Mouse (Mus musculus): ENCODE measurements around the gene Hs3st3a1. TPM values are rescaled to one million over a fixed set of nuclear protein-coding genes. Genes with fewer than 3 reads are reported as not detected.

Hs3st3a1 gene
- polyA plus RNA-seq, 1 experiment from 2014 or later, result 1.6 TPM

- ATAC-seq, result no peak
- H3K27ac ChIP-seq (ENCODE audit: low read length), result peak within 1 kb of the TSS; percentile 55
- 1% methylated on average over 24 of the region's 24 CpGs for WGBS
Observed at GRCm38 (mm10) chr11:64436412-64436727, 1.2 kb downstream of the Hs3st3a1 start, which contains the start of gene F930015N05Rik. Gene F930015N05Rik, minus strand, starts transcription at chr11:64436653.

GRCm38 (mm10) chr11:64436791-64437298, 1.7 kb downstream of the Hs3st3a1 start:
- Histone ChIP-seq H3K27me3 (ENCODE audit: control insufficient read depth, insufficient read depth, low read depth, low read length) (peaks cover 5% of the 10 kb centered on the region; the same call in 1 of the 2 replicates), H3K4me3 (ENCODE audit: low read depth, low read length) (peak overlapping the region; percentile 60), H3K9me3 (replicated peaks; ENCODE audit: control insufficient read depth, low read length, poor library complexity, severe bottlenecking) (no peaks in the 10 kb centered on the region), H3K36me3 (ENCODE audit: control insufficient read depth, insufficient read depth, low read length) (no peaks in the 10 kb centered on the region), H3K4me2 (ENCODE audit: low read length) (peak overlapping the region; percentile 95), H3K9ac (ENCODE audit: low read depth, low read length) (no peak overlapping the region), H3K27ac (ENCODE audit: low read length) (no peak overlapping the region), H3K4me1 (ENCODE audit: control insufficient read depth, insufficient read depth, low read length) (peaks cover 12% of the 10 kb centered on the region)
- 19% methylated on average over 5 of the region's 5 CpGs for WGBS
- ATAC-seq, result no peak

More at GRCm38 (mm10) chr11:64436412-64436727, 1.2 kb downstream of the Hs3st3a1 start, which contains the start of gene F930015N05Rik:
- peaks cover 11% of the 10 kb centered on the region for H3K4me1 ChIP-seq (ENCODE audit: control insufficient read depth, insufficient read depth, low read length)
- H3K36me3 ChIP-seq (ENCODE audit: control insufficient read depth, insufficient read depth, low read length), result no peaks in the 10 kb centered on the region
- H3K9ac ChIP-seq (ENCODE audit: low read depth, low read length), result peak within 1 kb of the TSS; percentile 74
- peak within 1 kb of the TSS; percentile 60 for H3K4me3 ChIP-seq (ENCODE audit: low read depth, low read length)
- peaks cover 5% of the 10 kb centered on the region; the same call in 1 of the 2 replicates for H3K27me3 ChIP-seq (ENCODE audit: control insufficient read depth, insufficient read depth, low read depth, low read length)
- no peaks in the 10 kb centered on the region for H3K9me3 ChIP-seq (replicated peaks; ENCODE audit: control insufficient read depth, low read length, poor library complexity, severe bottlenecking)
- H3K4me2 ChIP-seq (ENCODE audit: low read length), result peak within 1 kb of the TSS; percentile 95

GRCm38 (mm10) chr11:64437721-64438120, 2.6 kb downstream of the Hs3st3a1 start:
- 30% methylated on average over 3 of the region's 3 CpGs for WGBS
- H3K4me1 ChIP-seq (ENCODE audit: control insufficient read depth, insufficient read depth, low read length), result peaks cover 15% of the 10 kb centered on the region
- no peaks in the 10 kb centered on the region for H3K9me3 ChIP-seq (replicated peaks; ENCODE audit: control insufficient read depth, low read length, poor library complexity, severe bottlenecking)
- H3K27me3 ChIP-seq (ENCODE audit: control insufficient read depth, insufficient read depth, low read depth, low read length), result peaks cover 5% of the 10 kb centered on the region; the same call in 1 of the 2 replicates
- no peak overlapping the region for H3K4me2 ChIP-seq (ENCODE audit: low read length)
- H3K4me3 ChIP-seq (ENCODE audit: low read depth, low read length), result no peak overlapping the region
- no peak overlapping the region for H3K9ac ChIP-seq (ENCODE audit: low read depth, low read length)
- H3K36me3 ChIP-seq (ENCODE audit: control insufficient read depth, insufficient read depth, low read length), result no peaks in the 10 kb centered on the region
- H3K27ac ChIP-seq (ENCODE audit: low read length), result no peak overlapping the region
- ATAC-seq, result no peak

- no peak for ATAC-seq
- H3K4me2 ChIP-seq (ENCODE audit: low read length), result no peak overlapping the region
- H3K4me3 ChIP-seq (ENCODE audit: low read depth, low read length), result no peak overlapping the region
- WGBS, result 23% methylated on average over 3 of the region's 3 CpGs
- no peaks in the 10 kb centered on the region for H3K9me3 ChIP-seq (replicated peaks; ENCODE audit: control insufficient read depth, low read length, poor library complexity, severe bottlenecking)
- H3K36me3 ChIP-seq (ENCODE audit: control insufficient read depth, insufficient read depth, low read length), result no peaks in the 10 kb centered on the region
- peaks cover 15% of the 10 kb centered on the region for H3K4me1 ChIP-seq (ENCODE audit: control insufficient read depth, insufficient read depth, low read length)
- peaks cover 5% of the 10 kb centered on the region; the same call in 1 of the 2 replicates for H3K27me3 ChIP-seq (ENCODE audit: control insufficient read depth, insufficient read depth, low read depth, low read length)
- H3K9ac ChIP-seq (ENCODE audit: low read depth, low read length), result no peak overlapping the region
- no peak overlapping the region for H3K27ac ChIP-seq (ENCODE audit: low read length)
Observed at GRCm38 (mm10) chr11:64438909-64439308, 3.8 kb downstream of the Hs3st3a1 start.

GRCm38 (mm10) chr11:64442119-64442518, 7.0 kb downstream of the Hs3st3a1 start:
- peaks cover 4% of the 10 kb centered on the region; the same call in 1 of the 2 replicates for H3K4me1 ChIP-seq (ENCODE audit: control insufficient read depth, insufficient read depth, low read length)

GRCm38 (mm10) chr11:64442701-64443100, 7.6 kb downstream of the Hs3st3a1 start:
- 38% methylated on average over 3 of the region's 3 CpGs for WGBS

More at GRCm38 (mm10) chr11:64442119-64442518, 7.0 kb downstream of the Hs3st3a1 start:
- WGBS, result 28% methylated on average over 8 of the region's 8 CpGs
- Histone ChIP-seq H3K9me3 (replicated peaks; ENCODE audit: control insufficient read depth, low read length, poor library complexity, severe bottlenecking) (no peaks in the 10 kb centered on the region), H3K4me2 (ENCODE audit: low read length) (peak overlapping the region; percentile 34), H3K4me3 (ENCODE audit: low read depth, low read length) (no peak overlapping the region), H3K27me3 (ENCODE audit: control insufficient read depth, insufficient read depth, low read depth, low read length) (peaks cover 5% of the 10 kb centered on the region; the same call in 1 of the 2 replicates), H3K27ac (ENCODE audit: low read length) (no peak overlapping the region), H3K36me3 (ENCODE audit: control insufficient read depth, insufficient read depth, low read length) (no peaks in the 10 kb centered on the region), H3K9ac (ENCODE audit: low read depth, low read length) (no peak overlapping the region)
- no peak for ATAC-seq

GRCm38 (mm10) chr11:64445227-64445626, 10.1 kb downstream of the Hs3st3a1 start:
- H3K9ac ChIP-seq (ENCODE audit: low read depth, low read length), result no peak overlapping the region
- H3K4me1 ChIP-seq (ENCODE audit: control insufficient read depth, insufficient read depth, low read length), result peaks cover 6% of the 10 kb centered on the region; the same call in 1 of the 2 replicates
- no peaks in the 10 kb centered on the region for H3K9me3 ChIP-seq (replicated peaks; ENCODE audit: control insufficient read depth, low read length, poor library complexity, severe bottlenecking)
- H3K27ac ChIP-seq (ENCODE audit: low read length), result no peak overlapping the region
- WGBS, result 83% methylated on average over 1 of the region's 1 CpGs
- no peaks in the 10 kb centered on the region for H3K36me3 ChIP-seq (ENCODE audit: control insufficient read depth, insufficient read depth, low read length)
- ATAC-seq, result no peak
- H3K27me3 ChIP-seq (ENCODE audit: control insufficient read depth, insufficient read depth, low read depth, low read length), result no peaks in the 10 kb centered on the region
- H3K4me3 ChIP-seq (ENCODE audit: low read depth, low read length), result no peak overlapping the region
- no peak overlapping the region for H3K4me2 ChIP-seq (ENCODE audit: low read length)

More at GRCm38 (mm10) chr11:64442701-64443100, 7.6 kb downstream of the Hs3st3a1 start:
- Histone ChIP-seq H3K36me3 (ENCODE audit: control insufficient read depth, insufficient read depth, low read length) (no peaks in the 10 kb centered on the region), H3K9ac (ENCODE audit: low read depth, low read length) (no peak overlapping the region), H3K4me3 (ENCODE audit: low read depth, low read length) (no peak overlapping the region), H3K27me3 (ENCODE audit: control insufficient read depth, insufficient read depth, low read depth, low read length) (peaks cover 3% of the 10 kb centered on the region; the same call in 1 of the 2 replicates), H3K4me1 (ENCODE audit: control insufficient read depth, insufficient read depth, low read length) (peaks cover 4% of the 10 kb centered on the region; the same call in 1 of the 2 replicates), H3K27ac (ENCODE audit: low read length) (no peak overlapping the region), H3K9me3 (replicated peaks; ENCODE audit: control insufficient read depth, low read length, poor library complexity, severe bottlenecking) (no peaks in the 10 kb centered on the region), H3K4me2 (ENCODE audit: low read length) (no peak overlapping the region)
- no peak for ATAC-seq

- no peak for ATAC-seq
- no peak overlapping the region for H3K4me2 ChIP-seq (ENCODE audit: low read length)
- WGBS, result 65% methylated on average over 9 of the region's 9 CpGs
Observed at GRCm38 (mm10) chr11:64448586-64449315, 13.6 kb downstream of the Hs3st3a1 start.

GRCm38 (mm10) chr11:64461746-64462145, 26.6 kb downstream of the Hs3st3a1 start:
- Histone ChIP-seq H3K4me1 (ENCODE audit: control insufficient read depth, insufficient read depth, low read length) (no peaks in the 10 kb centered on the region), H3K4me2 (ENCODE audit: low read length) (no peak overlapping the region), H3K27me3 (ENCODE audit: control insufficient read depth, insufficient read depth, low read depth, low read length) (no peaks in the 10 kb centered on the region), H3K36me3 (ENCODE audit: control insufficient read depth, insufficient read depth, low read length) (no peaks in the 10 kb centered on the region), H3K4me3 (ENCODE audit: low read depth, low read length) (no peak overlapping the region), H3K9ac (ENCODE audit: low read depth, low read length) (no peak overlapping the region), H3K9me3 (replicated peaks; ENCODE audit: control insufficient read depth, low read length, poor library complexity, severe bottlenecking) (no peaks in the 10 kb centered on the region), H3K27ac (ENCODE audit: low read length) (no peak overlapping the region)
- 84% methylated on average over 3 of the region's 3 CpGs for WGBS
- no peak for ATAC-seq

More at GRCm38 (mm10) chr11:64448586-64449315, 13.6 kb downstream of the Hs3st3a1 start:
- Histone ChIP-seq H3K9me3 (replicated peaks; ENCODE audit: control insufficient read depth, low read length, poor library complexity, severe bottlenecking) (no peaks in the 10 kb centered on the region), H3K27me3 (ENCODE audit: control insufficient read depth, insufficient read depth, low read depth, low read length) (no peaks in the 10 kb centered on the region), H3K27ac (ENCODE audit: low read length) (no peak overlapping the region), H3K4me1 (ENCODE audit: control insufficient read depth, insufficient read depth, low read length) (peaks cover 3% of the 10 kb centered on the region; the same call in 1 of the 2 replicates), H3K36me3 (ENCODE audit: control insufficient read depth, insufficient read depth, low read length) (no peaks in the 10 kb centered on the region), H3K4me3 (ENCODE audit: low read depth, low read length) (no peak overlapping the region), H3K9ac (ENCODE audit: low read depth, low read length) (no peak overlapping the region)
